Mouse (Mus musculus) lung, postnatal 25 days (tissue): ENCODE results near the gene Aacs.
"Not testable (repeated sequence)": the region's sequence is repeated elsewhere in the genome, so short reads cannot be mapped to it uniquely, and the experiment has no call there.

Experiments used
- DNase-seq: peaks from one replicate; pipeline ENCODE4 v3.0.0; 2022; ENCODE audit warnings: low spot score

The Aacs gene

GRCm38 (mm10) chr5:125465701-125466106, 9.9 kb upstream of the Aacs start:
- DNase-seq: peak; percentile 98

DNA sequence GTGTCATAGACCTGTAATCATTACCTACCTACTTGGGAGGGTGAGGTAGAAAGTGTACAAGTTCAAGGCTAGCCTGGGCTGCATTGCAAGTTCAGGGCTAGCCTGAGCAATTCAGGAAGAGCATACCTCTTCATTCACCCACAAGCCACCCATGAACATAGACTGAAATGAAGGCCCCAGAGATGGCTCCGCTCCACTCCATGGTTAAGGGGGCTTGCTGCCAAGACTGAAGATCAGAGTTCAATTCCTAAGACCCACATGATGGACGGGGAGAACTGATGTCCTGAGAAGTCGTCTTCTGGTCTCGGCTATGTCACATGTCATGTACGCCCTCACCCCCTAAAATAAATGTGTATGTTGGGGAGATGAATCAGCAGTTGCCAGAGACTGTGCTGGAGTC, 9.1 kb upstream of the Aacs start:
- DNase-seq: no peak

DNA sequence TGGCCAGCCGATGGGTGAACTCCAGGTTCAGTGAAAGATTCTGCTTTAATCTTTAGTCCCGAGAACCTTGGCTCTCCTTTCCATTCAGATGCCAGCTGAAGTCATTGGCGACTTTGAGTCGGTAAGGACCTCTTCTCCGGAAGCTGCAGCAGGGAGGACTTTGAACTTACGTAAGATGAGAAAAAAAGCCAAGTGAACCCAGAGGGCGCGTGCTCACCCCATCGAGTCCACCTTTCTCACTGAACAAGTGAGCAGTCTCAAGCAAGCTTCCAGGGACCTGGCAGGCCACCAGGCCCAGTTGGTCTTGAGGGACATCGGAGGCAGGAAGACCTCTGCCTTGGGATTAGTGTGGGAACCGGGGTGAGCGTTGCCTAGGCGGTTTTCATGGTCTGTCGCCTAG, 8.4 kb upstream of the Aacs start:
- DNase-seq: no peak

GRCm38 (mm10) chr5:125470713-125471112, 4.9 kb upstream of the Aacs start:
- DNase-seq: no peak

- no peak for DNase-seq
These were observed 2.7 kb upstream of the Aacs start for GRCm38 (mm10) chr5:125472796-125473475.

- DNase-seq: no peak
These were observed 584 bp upstream of the Aacs start for GRCm38 (mm10) chr5:125475030-125475429.

GRCm38 (mm10) chr5:125476286-125476625, 642 bp downstream of the Aacs start:
- no peak for DNase-seq

DNA sequence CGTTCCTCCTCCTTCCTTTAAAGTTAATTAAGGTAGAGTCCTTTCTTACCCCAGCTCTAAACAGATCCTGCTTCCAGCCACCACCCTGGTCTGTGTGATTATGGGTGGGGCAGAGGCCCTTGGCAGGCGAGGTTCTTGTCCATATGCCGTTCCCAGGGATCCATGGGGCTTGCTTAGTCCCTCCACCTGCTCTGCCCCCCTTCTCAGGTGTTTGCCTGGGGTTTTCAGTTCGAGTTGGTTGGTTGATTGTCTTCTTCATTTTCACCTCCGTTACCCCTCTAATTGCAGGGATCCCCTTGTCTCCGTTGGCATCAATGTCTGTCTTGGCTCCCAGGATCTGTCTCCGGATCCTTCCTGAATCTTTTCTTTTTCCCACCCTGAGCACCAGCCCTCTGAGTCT, 1.2 kb downstream of the Aacs start:
- no peak for DNase-seq

- peak; percentile 18 for DNase-seq
These were observed 1.9 kb downstream of the Aacs start for GRCm38 (mm10) chr5:125477533-125477932.

DNA sequence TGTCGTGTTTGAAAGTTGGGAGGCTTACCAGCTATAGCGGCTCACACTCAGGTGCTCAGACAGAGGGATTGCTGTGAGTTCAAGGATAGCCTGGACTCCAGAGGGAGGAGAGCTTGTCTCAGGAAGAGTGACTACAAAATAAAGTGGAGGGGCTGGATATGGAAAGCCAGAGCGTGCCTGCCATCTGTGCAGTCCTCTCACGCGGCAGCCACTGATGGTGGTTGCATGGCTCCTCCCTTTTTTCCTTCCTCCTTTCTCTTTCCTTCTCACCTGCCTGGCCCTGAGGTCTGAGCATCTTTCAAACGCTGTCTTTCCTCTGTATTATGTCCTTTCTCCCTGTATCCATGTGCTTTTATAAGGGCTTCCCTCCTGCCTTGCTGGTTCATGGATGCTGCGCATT, 2.4 kb downstream of the Aacs start:
- no peak for DNase-seq

DNA sequence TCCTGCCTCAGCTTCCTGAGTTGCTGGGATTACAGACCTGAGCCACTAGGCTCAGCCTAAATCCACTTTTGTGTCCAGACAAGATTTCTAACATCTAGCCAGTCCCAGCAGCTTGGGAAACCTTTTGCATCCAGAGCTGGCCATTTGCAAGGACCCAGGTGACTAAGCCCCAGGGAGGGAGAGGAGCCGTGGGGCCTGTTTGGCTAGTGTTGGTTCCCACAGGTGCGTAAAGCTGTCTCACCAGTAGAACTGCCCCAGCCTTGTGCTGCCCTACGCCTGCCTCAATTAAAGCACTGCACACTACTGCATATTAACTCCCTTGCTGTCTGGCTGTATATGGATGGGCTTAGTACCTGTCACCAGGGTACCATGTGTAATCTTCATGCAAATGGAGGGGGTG, 3.8 kb downstream of the Aacs start:
- DNase-seq: no peak

GRCm38 (mm10) chr5:125480434-125481231, 5.0 kb downstream of the Aacs start:
- DNase-seq: no peak

DNA sequence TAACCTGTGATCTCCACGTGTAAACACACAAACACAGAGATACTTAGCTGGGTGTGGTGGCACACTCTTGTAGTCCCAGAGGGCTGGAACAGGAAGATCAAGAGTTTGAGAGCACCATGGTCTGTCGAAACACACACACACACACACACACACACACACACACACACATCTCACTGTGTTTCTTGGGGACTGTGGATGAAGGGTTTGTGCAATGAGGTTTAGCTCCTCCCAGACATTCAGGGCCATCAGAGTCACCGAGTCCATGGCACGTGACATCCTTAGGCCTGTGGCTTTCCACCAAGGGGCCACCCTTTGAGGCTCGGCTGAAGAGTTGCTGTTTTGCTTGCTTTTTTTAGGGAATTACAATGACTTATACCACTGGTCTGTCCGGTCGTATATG, 6.9 kb downstream of the Aacs start:
- no peak for DNase-seq

- no peak for DNase-seq
These were observed 8.3 kb downstream of the Aacs start for GRCm38 (mm10) chr5:125483712-125484611.

GRCm38 (mm10) chr5:125485031-125485778, 9.6 kb downstream of the Aacs start:
- DNase-seq: peak; percentile 21

DNA sequence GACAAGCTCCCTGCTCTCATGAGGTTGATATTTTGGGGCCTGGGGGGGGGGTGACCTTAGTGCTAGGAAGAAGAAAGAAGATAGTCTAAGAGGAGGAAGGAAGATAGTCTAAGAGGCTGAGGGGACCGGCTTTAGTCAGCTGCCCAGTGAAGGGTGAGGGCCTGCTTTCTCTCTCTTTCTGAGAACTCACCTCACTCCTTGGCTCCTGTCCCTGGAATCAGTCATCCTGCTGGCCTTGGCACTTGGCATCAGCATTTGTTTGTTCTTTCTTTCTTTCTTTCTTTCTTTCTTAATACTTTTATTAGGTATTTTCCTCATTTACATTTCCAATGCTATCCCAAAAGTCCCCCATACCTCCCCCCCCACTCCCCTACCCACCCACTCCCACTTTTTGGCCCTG, 10.5 kb downstream of the Aacs start:
- DNase-seq: no peak

DNA sequence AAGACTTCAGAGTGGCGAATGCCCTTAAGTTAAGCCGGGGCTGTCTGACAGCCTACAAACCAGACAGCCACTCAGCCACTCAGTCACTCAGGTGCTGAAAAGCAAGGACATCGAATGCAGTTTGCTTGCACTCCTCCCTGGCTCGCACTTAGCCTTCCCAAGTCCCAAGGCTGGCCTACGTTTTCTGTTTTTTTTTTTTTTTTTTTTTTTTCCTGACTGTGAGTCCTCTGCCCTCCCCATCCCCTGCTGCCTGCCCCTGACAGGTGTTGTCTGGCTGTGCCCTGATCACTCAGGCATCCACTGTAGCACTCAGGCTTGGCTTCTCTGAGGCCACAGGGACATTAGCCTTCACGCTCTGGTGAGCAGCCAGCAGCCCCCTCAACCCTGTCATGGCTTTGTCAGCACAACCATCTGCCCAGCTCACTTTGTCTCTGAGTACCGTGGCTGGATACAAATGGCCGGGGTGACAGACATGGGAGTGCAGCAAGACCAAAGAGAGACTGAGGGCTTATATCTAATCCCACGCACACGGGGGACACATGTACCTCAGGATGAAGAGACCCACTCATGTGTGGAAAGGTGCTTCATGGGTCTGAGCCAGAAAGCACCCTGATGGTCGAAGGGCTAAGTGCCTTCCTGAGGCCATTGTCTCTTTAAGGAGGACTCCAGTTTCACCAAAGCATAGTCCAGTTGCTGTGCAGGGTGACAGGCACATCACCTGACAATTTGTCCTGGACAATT, 11.9 kb downstream of the Aacs start:
- DNase-seq: no peak

DNA sequence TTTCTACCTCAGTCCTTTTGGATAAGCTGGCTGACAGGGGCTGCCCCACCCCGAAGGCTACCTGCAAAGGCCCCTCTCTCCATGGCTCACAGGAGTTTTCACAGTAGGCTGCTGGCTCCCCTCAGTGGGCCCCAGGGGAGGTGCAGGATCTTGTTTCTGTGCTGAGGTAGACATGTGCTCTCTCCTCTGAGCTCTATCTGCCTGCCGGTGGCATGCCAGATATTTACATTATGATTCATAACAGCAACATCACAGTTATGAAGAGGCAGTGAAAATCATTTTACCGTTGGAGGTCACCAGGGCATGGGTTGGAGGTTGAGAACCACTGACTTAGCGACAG, 12.5 kb downstream of the Aacs start:
- DNase-seq: no peak

DNA sequence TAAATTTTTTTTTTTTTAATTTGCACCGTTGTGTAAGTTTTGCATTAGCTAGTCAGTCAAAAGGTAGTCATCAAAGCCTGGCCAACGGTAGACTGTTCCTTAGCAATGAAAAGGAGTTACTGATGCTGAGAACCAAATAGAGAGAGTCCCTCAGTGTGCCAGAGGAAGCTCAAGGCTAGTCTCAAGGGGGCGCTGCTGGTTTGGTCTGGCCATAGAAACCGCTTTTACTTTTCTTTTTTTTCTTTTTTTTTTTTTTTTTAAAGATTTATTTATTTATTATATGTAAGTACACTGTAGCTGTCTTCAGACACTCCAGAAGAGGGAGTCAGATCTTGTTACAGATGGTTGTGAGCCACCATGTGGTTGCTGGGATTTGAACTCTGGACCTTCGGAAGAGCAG, 13.3 kb downstream of the Aacs start:
- DNase-seq: not testable (repeated sequence)

GRCm38 (mm10) chr5:125491107-125491506, 15.5 kb downstream of the Aacs start:
- DNase-seq: no peak

DNA sequence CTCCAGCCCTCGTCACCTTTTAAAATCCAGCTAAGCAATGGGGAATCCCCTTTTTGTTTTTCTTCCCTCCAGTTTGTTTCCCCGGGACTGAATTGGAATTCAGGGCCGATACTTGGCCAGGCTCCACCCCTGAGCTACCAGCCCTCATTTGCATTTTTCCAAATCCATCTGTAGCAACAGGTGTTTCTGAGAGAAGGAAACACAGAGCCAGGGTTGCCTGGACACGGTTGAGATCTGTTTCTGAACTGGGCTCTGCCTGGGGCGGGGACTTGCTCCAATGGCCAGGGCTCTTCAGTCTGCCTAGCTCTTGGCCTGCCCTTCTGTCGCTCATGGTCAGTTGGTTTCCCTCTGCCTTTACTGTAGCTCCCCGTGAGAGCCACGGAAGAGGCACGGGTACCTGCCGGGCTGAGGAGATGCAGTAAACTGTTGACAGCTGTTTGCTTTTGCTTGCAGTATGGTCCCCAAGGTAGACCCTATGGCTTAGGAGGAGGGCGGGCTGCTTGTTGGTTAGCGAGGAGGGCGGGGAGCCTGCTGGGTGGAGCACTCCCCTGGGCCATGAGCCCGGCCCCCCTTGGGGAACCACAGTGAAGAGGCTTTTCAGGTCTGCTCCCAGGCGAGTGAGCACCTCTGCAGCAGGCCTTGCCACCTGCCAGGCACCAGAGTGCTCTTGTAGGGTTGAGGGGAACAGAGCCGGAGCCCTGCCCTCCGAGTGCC, 16.9 kb downstream of the Aacs start:
- DNase-seq: no peak
